Mouse (Mus musculus): ENCODE measurements around the gene Tmem213.

Gene Tmem213

GRCm38 (mm10) chr6:38118341-38118740 is 9.3 kb downstream of the Tmem213 start:
- peak; percentile 92 for DNase-seq

- DNase-seq: no peak
Measured at GRCm38 (mm10) chr6:38120681-38121371, 11.8 kb downstream of the Tmem213 start.

- DNase-seq: no peak
Measured at GRCm38 (mm10) chr6:38121843-38122242, 12.8 kb downstream of the Tmem213 start.

GRCm38 (mm10) chr6:38122791-38123190 is 13.7 kb downstream of the Tmem213 start:
- peak; percentile 91 for DNase-seq

- DNase-seq: no peak
Measured at GRCm38 (mm10) chr6:38123471-38124206, 14.6 kb downstream of the Tmem213 start.

GRCm38 (mm10) chr6:38124207-38124835 is 15.3 kb downstream of the Tmem213 start, which contains the start of gene Atp6v0a4:
Gene Atp6v0a4 (minus strand): TSS chr6:38124586.
- no peak for DNase-seq

- no peak for DNase-seq
Measured at GRCm38 (mm10) chr6:38124882-38125281, 15.8 kb downstream of the Tmem213 start.

- DNase-seq: no peak
Measured at GRCm38 (mm10) chr6:38125462-38125861, 16.4 kb downstream of the Tmem213 start.

- DNase-seq: peak; percentile 94
Measured at GRCm38 (mm10) chr6:38128115-38128514, 19.1 kb downstream of the Tmem213 start.

- DNase-seq: no peak
Measured at GRCm38 (mm10) chr6:38129883-38130282, 20.8 kb downstream of the Tmem213 start.

- peak; percentile 94 for DNase-seq
Measured at GRCm38 (mm10) chr6:38131801-38132231, 22.8 kb downstream of the Tmem213 start.

- DNase-seq: peak; percentile 91
Measured at GRCm38 (mm10) chr6:38134806-38135559, 25.9 kb downstream of the Tmem213 start.

GRCm38 (mm10) chr6:38139086-38139485 is 30.0 kb downstream of the Tmem213 start:
- no peak for DNase-seq

GRCm38 (mm10) chr6:38140402-38140801 is 31.3 kb downstream of the Tmem213 start:
- no peak for DNase-seq

- peak; percentile 98 for DNase-seq
Measured at GRCm38 (mm10) chr6:38144161-38144998, 35.3 kb downstream of the Tmem213 start.

GRCm38 (mm10) chr6:38145463-38146065 is 36.5 kb downstream of the Tmem213 start:
- peak; percentile 97 for DNase-seq

GRCm38 (mm10) chr6:38147301-38147700 is 38.2 kb downstream of the Tmem213 start:
- DNase-seq: peak; percentile 85

- peak; percentile 84 for DNase-seq
Measured at GRCm38 (mm10) chr6:38148626-38149025, 39.6 kb downstream of the Tmem213 start.

- DNase-seq: peak; percentile 68
Measured at GRCm38 (mm10) chr6:38149483-38149882, 40.4 kb downstream of the Tmem213 start.

GRCm38 (mm10) chr6:38152305-38152704 is 43.2 kb downstream of the Tmem213 start:
- peak; percentile 72 for DNase-seq

GRCm38 (mm10) chr6:38156204-38156603 is 47.1 kb downstream of the Tmem213 start:
- DNase-seq: no peak
